27 mouse cellular contexts compared by ENCODE assay signal in genomic region chr19:57536512-57536911, GRCm38 (mm10).
DNase-seq lines count a peak whose midpoint lies in the region; ATAC-seq and TF ChIP-seq lines count a peak whose summit lies in the region.
"Had no signal": no experiment of that assay in that cellular context is flagged by ENCODE, and none has a peak within 500 bp of the region (broad histone marks: within the 10 kb centered on the region; RNA-seq: fewer than 3 reads in every experiment).

No protein-coding gene starts in this region.

- H3K4me2 ChIP-seq in hindbrain, embryonic 13.5 days, result no peak overlapping the region
- H3K4me2 ChIP-seq in hindbrain, embryonic 16.5 days (ENCODE audit: low read length), result no peak overlapping the region
- H3K4me2 ChIP-seq in midbrain, embryonic 13.5 days (replicated peaks), result no peak overlapping the region
- no peak overlapping the region for H3K4me2 ChIP-seq in forebrain, embryonic 16.5 days (ENCODE audit: low read length)
- no peak overlapping the region for H3K4me2 ChIP-seq in stomach, postnatal 0 days (replicated peaks; ENCODE audit: low read depth)
- H3K4me2 ChIP-seq: heart, embryonic 12.5 days; limb, embryonic 13.5 days; liver, embryonic 13.5 days; neural tube, embryonic 15.5 days had no signal

- H3K4me3 ChIP-seq in hindbrain, embryonic 13.5 days, result no peak overlapping the region
- H3K4me3 ChIP-seq in hindbrain, embryonic 16.5 days (ENCODE audit: low read length), result no peak overlapping the region
- no peak overlapping the region for H3K4me3 ChIP-seq in midbrain, embryonic 13.5 days (replicated peaks)
- no peak overlapping the region for H3K4me3 ChIP-seq in midbrain, embryonic 10.5 days
- H3K4me3 ChIP-seq in forebrain, embryonic 16.5 days (replicated peaks; ENCODE audit: low read length), result no peak overlapping the region
- no peak overlapping the region for H3K4me3 ChIP-seq in stomach, postnatal 0 days (ENCODE audit: low read depth, low read length)
- H3K4me3 ChIP-seq: heart, adult 2 months; heart, embryonic 12.5 days; limb, embryonic 13.5 days; liver, embryonic 13.5 days; neural tube, embryonic 15.5 days had no signal

- ATAC-seq in hindbrain, embryonic 13.5 days (ENCODE audit: low FRiP score), result no peak
- ATAC-seq in hindbrain, embryonic 16.5 days, result no peak
- peak; percentile 24; the same call in 1 of the 2 replicates for ATAC-seq in midbrain, embryonic 13.5 days
- peak; percentile 38; the same call in 1 of the 2 replicates for ATAC-seq in forebrain, embryonic 16.5 days
- no peak for ATAC-seq in stomach, postnatal 0 days (ENCODE audit: low FRiP score, low TSS enrichment)
- ATAC-seq: CD4-positive, CD25-positive, alpha-beta regulatory T cell, adult 4 months; lung, postnatal 0 days had no signal

- no peaks in the 10 kb centered on the region for H3K9me3 ChIP-seq in hindbrain, embryonic 13.5 days
- no peaks in the 10 kb centered on the region; the same call in 1 of the 2 replicates for H3K9me3 ChIP-seq in hindbrain, embryonic 16.5 days (ENCODE audit: control insufficient read depth, low read length)
- no peaks in the 10 kb centered on the region for H3K9me3 ChIP-seq in midbrain, embryonic 13.5 days
- no peaks in the 10 kb centered on the region for H3K9me3 ChIP-seq in midbrain, embryonic 10.5 days (replicated peaks)
- H3K9me3 ChIP-seq in forebrain, embryonic 16.5 days (ENCODE audit: control insufficient read depth, low read length), result peaks cover 2% of the 10 kb centered on the region; the same call in 1 of the 2 replicates
- H3K9me3 ChIP-seq in stomach, postnatal 0 days (ENCODE audit: control insufficient read depth, low read length), result no peaks in the 10 kb centered on the region
- H3K9me3 ChIP-seq: heart, embryonic 12.5 days; liver, embryonic 13.5 days; neural tube, embryonic 15.5 days had no signal

- peak overlapping the region; percentile 55; the same call in 1 of the 2 replicates for H3K27ac ChIP-seq in hindbrain, embryonic 13.5 days
- no peak overlapping the region for H3K27ac ChIP-seq in hindbrain, embryonic 16.5 days (ENCODE audit: low read depth, low read length)
- peak overlapping the region; percentile 63 for H3K27ac ChIP-seq in midbrain, embryonic 13.5 days
- H3K27ac ChIP-seq in midbrain, embryonic 10.5 days (replicated peaks), result no peak overlapping the region
- 0 out of 2 replicates have a peak overlapping the region, but pooled peaks have one; percentile 46 for H3K27ac ChIP-seq in forebrain, embryonic 16.5 days (ENCODE audit: low read length)
- no peak overlapping the region for H3K27ac ChIP-seq in stomach, postnatal 0 days (replicated peaks)
- H3K27ac ChIP-seq: heart, adult 2 months; kidney, postnatal 0 days; limb, embryonic 13.5 days; liver, embryonic 13.5 days; macrophage; neural tube, embryonic 15.5 days had no signal

- WGBS in hindbrain, embryonic 13.5 days, result 46% methylated on average over 5 of the region's 5 CpGs
- 41% methylated on average over 5 of the region's 5 CpGs for WGBS in hindbrain, embryonic 16.5 days
- 42% methylated on average over 5 of the region's 5 CpGs for WGBS in midbrain, embryonic 13.5 days
- 71% methylated on average over 5 of the region's 5 CpGs for WGBS in midbrain, embryonic 10.5 days
- 10% methylated on average over 5 of the region's 5 CpGs for WGBS in forebrain, embryonic 16.5 days
- 51% methylated on average over 5 of the region's 5 CpGs for WGBS in stomach, postnatal 0 days

- DNase-seq in midbrain, embryonic 10.5 days (ENCODE audit: low spot score), result no peak
- DNase-seq in retina, embryonic 14.5 days (ENCODE audit: low spot score), result peak; percentile 35
- DNase-seq in stomach, postnatal 0 days (ENCODE audit: low spot score), result no peak
- DNase-seq in lung, postnatal 25 days (ENCODE audit: low spot score), result no peak
- DNase-seq: adrenal gland, postnatal 25 days; cerebellum, adult 18-20 months; cerebellum, postnatal 10 days; heart, adult 2 months; heart, postnatal 4 days; kidney, adult 18-20 months; kidney, postnatal 4 days; liver, embryonic 13.5 days; lung, adult 18-20 months; right cerebral cortex, adult 18-20 months; spleen, adult 18-20 months; thymus, postnatal 4 days had no signal

- no peak for TF ChIP-seq CTCF in stomach, postnatal 0 days (IDR thresholded peaks at IDR 0.05; ENCODE audit: low read depth)

- H3K4me1 ChIP-seq in hindbrain, embryonic 13.5 days (replicated peaks), result peaks cover 17% of the 10 kb centered on the region
- no peaks in the 10 kb centered on the region; the same call in none of the 2 replicates for H3K4me1 ChIP-seq in hindbrain, embryonic 16.5 days (ENCODE audit: control insufficient read depth, insufficient read depth, low read depth, low read length)
- peaks cover 31% of the 10 kb centered on the region for H3K4me1 ChIP-seq in midbrain, embryonic 13.5 days (replicated peaks)
- peaks cover 15% of the 10 kb centered on the region for H3K4me1 ChIP-seq in midbrain, embryonic 10.5 days
- H3K4me1 ChIP-seq in forebrain, embryonic 16.5 days (replicated peaks; ENCODE audit: control insufficient read depth, insufficient read depth, low read length), result no peaks in the 10 kb centered on the region; the same call in 1 of the 2 replicates
- H3K4me1 ChIP-seq in stomach, postnatal 0 days (replicated peaks; ENCODE audit: control insufficient read depth, insufficient read depth), result no peaks in the 10 kb centered on the region
- H3K4me1 ChIP-seq: heart, embryonic 12.5 days; neural tube, embryonic 15.5 days had no signal

- H3K27me3 ChIP-seq in hindbrain, embryonic 13.5 days, result no peaks in the 10 kb centered on the region
- H3K27me3 ChIP-seq in hindbrain, embryonic 16.5 days (replicated peaks; ENCODE audit: control insufficient read depth, insufficient read depth, low read length), result no peaks in the 10 kb centered on the region
- no peaks in the 10 kb centered on the region for H3K27me3 ChIP-seq in midbrain, embryonic 13.5 days
- H3K27me3 ChIP-seq in midbrain, embryonic 10.5 days (ENCODE audit: low read depth, poor library complexity, severe bottlenecking), result no peaks in the 10 kb centered on the region
- H3K27me3 ChIP-seq in forebrain, embryonic 16.5 days (replicated peaks; ENCODE audit: control insufficient read depth, insufficient read depth, low read length), result no peaks in the 10 kb centered on the region
- no peaks in the 10 kb centered on the region for H3K27me3 ChIP-seq in stomach, postnatal 0 days (ENCODE audit: control insufficient read depth, insufficient read depth, low read length)
- H3K27me3 ChIP-seq: heart, embryonic 12.5 days; limb, embryonic 13.5 days; liver, embryonic 13.5 days; neural tube, embryonic 15.5 days had no signal

- no peak for TF ChIP-seq EP300 in stomach, postnatal 0 days (optimal IDR thresholded peaks at IDR 0.05)

- H3K36me3 ChIP-seq in hindbrain, embryonic 13.5 days, result no peaks in the 10 kb centered on the region
- no peaks in the 10 kb centered on the region for H3K36me3 ChIP-seq in hindbrain, embryonic 16.5 days (ENCODE audit: control insufficient read depth, insufficient read depth, low read length)
- no peaks in the 10 kb centered on the region for H3K36me3 ChIP-seq in midbrain, embryonic 13.5 days
- H3K36me3 ChIP-seq in midbrain, embryonic 10.5 days, result no peaks in the 10 kb centered on the region
- no peaks in the 10 kb centered on the region for H3K36me3 ChIP-seq in forebrain, embryonic 16.5 days (ENCODE audit: control insufficient read depth, insufficient read depth)
- H3K36me3 ChIP-seq in stomach, postnatal 0 days (ENCODE audit: control insufficient read depth, insufficient read depth, low read length), result no peaks in the 10 kb centered on the region
- H3K36me3 ChIP-seq: heart, embryonic 12.5 days; limb, embryonic 13.5 days; liver, embryonic 13.5 days; neural tube, embryonic 15.5 days had no signal

- H3K9ac ChIP-seq in hindbrain, embryonic 13.5 days, result no peak overlapping the region
- no peak overlapping the region for H3K9ac ChIP-seq in hindbrain, embryonic 16.5 days (ENCODE audit: low read depth, low read length)
- H3K9ac ChIP-seq in midbrain, embryonic 13.5 days (replicated peaks), result no peak overlapping the region
- no peak overlapping the region for H3K9ac ChIP-seq in forebrain, embryonic 16.5 days (replicated peaks; ENCODE audit: low read depth, low read length)
- H3K9ac ChIP-seq in stomach, postnatal 0 days (ENCODE audit: low read length), result no peak overlapping the region
- H3K9ac ChIP-seq: heart, embryonic 12.5 days; limb, embryonic 13.5 days; liver, embryonic 13.5 days; neural tube, embryonic 15.5 days had no signal

Comparison
In these comparisons a context has a peak if more than half of its experiments do, and no peak if none do; other contexts are left out.
1. H3K27ac ChIP-seq: peak in hindbrain, embryonic 13.5 days (single experiment), midbrain, embryonic 13.5 days (single experiment) and forebrain, embryonic 16.5 days (single experiment); none in hindbrain, embryonic 16.5 days (single experiment), midbrain, embryonic 10.5 days (single experiment) and stomach, postnatal 0 days (single experiment).
2. ATAC-seq: peak in midbrain, embryonic 13.5 days (single experiment) and forebrain, embryonic 16.5 days (single experiment); none in hindbrain, embryonic 13.5 days (single experiment), hindbrain, embryonic 16.5 days (single experiment) and stomach, postnatal 0 days (single experiment).